Mouse (Mus musculus): ENCODE measurements around the gene Paxip1.

- TF ChIP-seq ZNF384 (IDR thresholded peaks at IDR 0.05; ENCODE audit: low read depth, low read length), result no peak
- no peak for TF ChIP-seq ZC3H11A (IDR thresholded peaks at IDR 0.05; ENCODE audit: borderline replicate concordance, low read depth, low read length)
- no peak for TF ChIP-seq CHD2 (IDR thresholded peaks at IDR 0.05; ENCODE audit: low read depth, low read length)
These were observed 72.2 kb downstream of the Paxip1 start for GRCm38 (mm10) chr5:27719311-27719710.

Measured in ES-E14 (cell line).